In genomic region chr7:143064226-143064625, GRCm38 (mm10) we compare ENCODE assay signal across 19 mouse cellular contexts. TPM values are rescaled to one million over a fixed set of nuclear protein-coding genes. Genes with fewer than 3 reads are reported as not detected.
DNase-seq lines count a peak whose midpoint lies in the region; ATAC-seq and TF ChIP-seq lines count a peak whose summit lies in the region.
"Had no signal": no experiment of that assay in that cellular context is flagged by ENCODE, and none has a peak within 500 bp of the region (broad histone marks: within the 10 kb centered on the region; RNA-seq: fewer than 3 reads in every experiment).

No protein-coding gene starts in this region.

- peak overlapping the region; percentile 57 for H3K27ac ChIP-seq in gastrocnemius, adult 2 months
- 0 out of 2 replicates have a peak overlapping the region, but pooled peaks have one; percentile 7 for H3K27ac ChIP-seq in neural tube, embryonic 13.5 days (replicated peaks)
- H3K27ac ChIP-seq in neural tube, embryonic 15.5 days (replicated peaks): no peak overlapping the region

- no peak overlapping the region for H3K9ac ChIP-seq in neural tube, embryonic 13.5 days
- H3K9ac ChIP-seq in neural tube, embryonic 15.5 days (replicated peaks): no peak overlapping the region

- no peak for DNase-seq in gastrocnemius, adult 2 months
- DNase-seq in gastrocnemius, adult 8-10 months (ENCODE audit: low spot score in 2 of 2): no peak
- DNase-seq in layer of hippocampus, postnatal 10 days (ENCODE audit: low spot score in 2 of 2): peak; percentile 52 to 64
- DNase-seq in layer of hippocampus, adult 11-12 months (ENCODE audit: low spot score): no peak
- no peak for DNase-seq in thymus, postnatal 0 days (ENCODE audit: low spot score)
- DNase-seq: adrenal gland, postnatal 14 days; gastrocnemius, postnatal 14 days; kidney, adult 8-10 months; kidney, postnatal 36 days; lung, adult 18-20 months; thymus, postnatal 25 days had no signal

- H3K4me3 ChIP-seq in gastrocnemius, adult 2 months: no peak overlapping the region
- no peak overlapping the region for H3K4me3 ChIP-seq in neural tube, embryonic 13.5 days
- no peak overlapping the region for H3K4me3 ChIP-seq in neural tube, embryonic 15.5 days (replicated peaks)
- H3K4me3 ChIP-seq in myocyte: no peak overlapping the region

- H3K4me2 ChIP-seq in neural tube, embryonic 13.5 days: no peak overlapping the region
- H3K4me2 ChIP-seq in neural tube, embryonic 15.5 days: no peak overlapping the region
- H3K4me2 ChIP-seq in myocyte (ENCODE audit: low read depth): no peak overlapping the region

- WGBS in neural tube, embryonic 13.5 days: 30% methylated on average over 6 of the region's 6 CpGs
- WGBS in neural tube, embryonic 15.5 days: 29% methylated on average over 6 of the region's 6 CpGs

- ATAC-seq in neural tube, embryonic 13.5 days (ENCODE audit: low read depth): no peak
- ATAC-seq in neural tube, embryonic 15.5 days (ENCODE audit: low FRiP score): no peak
- ATAC-seq: activated CD4-positive, CD25-positive, alpha-beta regulatory T cell, adult 4 months; Patski had no signal

- no peaks in the 10 kb centered on the region for H3K27me3 ChIP-seq in neural tube, embryonic 13.5 days
- H3K27me3 ChIP-seq in neural tube, embryonic 15.5 days (replicated peaks): no peaks in the 10 kb centered on the region
- H3K27me3 ChIP-seq in myocyte (ENCODE audit: control insufficient read depth, insufficient read depth, insufficient read length): no peaks in the 10 kb centered on the region
- H3K27me3 ChIP-seq: Patski had no signal

- H3K36me3 ChIP-seq in neural tube, embryonic 13.5 days: peaks cover 60% of the 10 kb centered on the region
- H3K36me3 ChIP-seq in neural tube, embryonic 15.5 days: peaks cover 59% of the 10 kb centered on the region
- peaks cover 83% of the 10 kb centered on the region for H3K36me3 ChIP-seq in myocyte (ENCODE audit: control insufficient read depth, insufficient read depth)

- H3K9me3 ChIP-seq in neural tube, embryonic 13.5 days: no peaks in the 10 kb centered on the region
- H3K9me3 ChIP-seq in neural tube, embryonic 15.5 days (replicated peaks): no peaks in the 10 kb centered on the region

- H3ac ChIP-seq in myocyte (ENCODE audit: control insufficient read depth, insufficient read length): no peak overlapping the region

- intact Hi-C loops in gastrocnemius, adult 2 months (cut with DNase I): no loop called here

- peaks cover 28% of the 10 kb centered on the region for H3K79me2 ChIP-seq in myocyte (ENCODE audit: control insufficient read depth, insufficient read depth)

- TF ChIP-seq CTCF in gastrocnemius, adult 2 months (IDR thresholded peaks at IDR 0.05): no peak

- peak; percentile 21 for TF ChIP-seq POLR2A in myocyte (IDR thresholded peaks at IDR 0.05; ENCODE audit: insufficient read length, low read depth)

- H3K4me1 ChIP-seq in neural tube, embryonic 13.5 days (replicated peaks): peaks cover 41% of the 10 kb centered on the region
- H3K4me1 ChIP-seq in neural tube, embryonic 15.5 days: peaks cover 45% of the 10 kb centered on the region

TF ChIP-seq in myocyte, 11 proteins besides CTCF, POLR2A, EP300 and RAD21:
- TF ChIP-seq TCF12 (IDR thresholded peaks at IDR 0.05; ENCODE audit: insufficient read depth, poor library complexity, severe bottlenecking) (no peak), MAX (IDR thresholded peaks at IDR 0.05; ENCODE audit: low read depth) (no peak), MYOG (IDR thresholded peaks at IDR 0.05; ENCODE audit: control insufficient read depth in 1 of 3, insufficient read depth in 1 of 3, insufficient read length in 2 of 3, low read depth in 2 of 3) (no peak), REST (IDR thresholded peaks at IDR 0.05; ENCODE audit: insufficient read depth, insufficient read length) (no peak), CEBPB (IDR thresholded peaks at IDR 0.05; ENCODE audit: insufficient read depth, poor library complexity, severe bottlenecking) (no peak), MYOD1 (IDR thresholded peaks at IDR 0.05; ENCODE audit: control insufficient read depth in 1 of 3, insufficient read length in 2 of 3, low read depth in 2 of 3) (no peak), E2F4 (IDR thresholded peaks at IDR 0.05; ENCODE audit: insufficient read depth) (no peak), USF1 (IDR thresholded peaks at IDR 0.05; ENCODE audit: low read depth) (no peak), TCF3 (IDR thresholded peaks at IDR 0.05; ENCODE audit: insufficient read length, low read depth) (no peak), SRF (IDR thresholded peaks at IDR 0.05; ENCODE audit: control insufficient read depth, insufficient read length, low read depth) (no peak), POLR2AphosphoS2 (IDR thresholded peaks at IDR 0.05; ENCODE audit: insufficient read length, low read depth) (no peak)

RNA-seq across cellular contexts. Expression of gene Tssc4, which starts 4.8 kb away (rescaled TPM):
- 1 to 10 TPM; 6.6 to 8.2 TPM for total RNA-seq in gastrocnemius, adult 2 months (2021)
- total RNA-seq in gastrocnemius, adult 8-10 months (2022): 1 to 10 TPM; 7.1 to 8.3 (median 7.6) TPM
- total RNA-seq in layer of hippocampus, postnatal 10 days (2021): 10 to 100 TPM; 41.9 to 46.0 TPM
- polyA plus RNA-seq in neural tube, embryonic 13.5 days (2015; fragmentation: Nextera tagmentation; extraction: Ambion mirVana): 82.4 and 88.4 TPM in 2 replicates
- 92.9 and 94.5 TPM in 2 replicates for polyA plus RNA-seq in neural tube, embryonic 15.5 days (2015; fragmentation: Nextera tagmentation; extraction: Ambion mirVana)
- 78.6 TPM for polyA plus RNA-seq in myocyte (2012; fragmentation: generic; extraction: Trizol)
- polyA plus RNA-seq in thymus, postnatal 0 days (2015; fragmentation: Nextera tagmentation; extraction: Ambion mirVana): 68.5 and 72.3 TPM in 2 replicates

RNA-seq across cellular contexts. Expression of gene Cd81, which starts 11.7 kb away (rescaled TPM):
- total RNA-seq in gastrocnemius, adult 2 months (2021): 100 to 1,000 TPM; 100 to 129 TPM
- total RNA-seq in gastrocnemius, adult 8-10 months (2022): 100 to 1,000 TPM in 1 of 4 experiments, 10 to 100 TPM in 3; 85.0 to 103 (median 88.3) TPM
- total RNA-seq in layer of hippocampus, postnatal 10 days (2021): 100 to 1,000 TPM; 395 to 401 TPM
- 365 and 369 TPM in 2 replicates for polyA plus RNA-seq in neural tube, embryonic 13.5 days (2015; fragmentation: Nextera tagmentation; extraction: Ambion mirVana)
- polyA plus RNA-seq in neural tube, embryonic 15.5 days (2015; fragmentation: Nextera tagmentation; extraction: Ambion mirVana): 493 and 522 TPM in 2 replicates
- 744 TPM for polyA plus RNA-seq in myocyte (2012; fragmentation: generic; extraction: Trizol)
- polyA plus RNA-seq in thymus, postnatal 0 days (2015; fragmentation: Nextera tagmentation; extraction: Ambion mirVana): 228 and 233 TPM in 2 replicates

RNA-seq across cellular contexts. Expression of gene Trpm5, which starts 30.2 kb away (rescaled TPM):
- total RNA-seq in gastrocnemius, adult 2 months (2021): not detected
- total RNA-seq in gastrocnemius, adult 8-10 months (2022): not detected
- total RNA-seq in layer of hippocampus, postnatal 10 days (2021): under 1 TPM; 0.31 to 0.59 TPM
- 2.0 and 3.1 TPM in 2 replicates for polyA plus RNA-seq in neural tube, embryonic 13.5 days (2015; fragmentation: Nextera tagmentation; extraction: Ambion mirVana)
- polyA plus RNA-seq in neural tube, embryonic 15.5 days (2015; fragmentation: Nextera tagmentation; extraction: Ambion mirVana): 1.8 and 3.9 TPM in 2 replicates
- 6.9 TPM for polyA plus RNA-seq in myocyte (2012; fragmentation: generic; extraction: Trizol)
- polyA plus RNA-seq in thymus, postnatal 0 days (2015; fragmentation: Nextera tagmentation; extraction: Ambion mirVana): 0.98 and 1.5 TPM in 2 replicates
- total RNA-seq: left cerebral cortex, adult 8-10 months had no signal
- polyA plus RNA-seq: activated CD4-positive, CD25-positive, alpha-beta regulatory T cell, adult 4 months; cortical plate, adult 2 months had no signal

RNA-seq across cellular contexts. Expression of gene Kcnq1, which starts 41.9 kb away (rescaled TPM):
- under 1 TPM; 0.33 to 0.67 TPM for total RNA-seq in gastrocnemius, adult 2 months (2021)
- total RNA-seq in gastrocnemius, adult 8-10 months (2022): under 1 TPM; 0.20 to 0.48 (median 0.34) TPM
- total RNA-seq in layer of hippocampus, postnatal 10 days (2021): 1 to 10 TPM; 1.0 to 2.3 TPM
- polyA plus RNA-seq in neural tube, embryonic 13.5 days (2015; fragmentation: Nextera tagmentation; extraction: Ambion mirVana): 1.3 and 2.0 TPM in 2 replicates
- 0.88 and 1.9 TPM in 2 replicates for polyA plus RNA-seq in neural tube, embryonic 15.5 days (2015; fragmentation: Nextera tagmentation; extraction: Ambion mirVana)
- polyA plus RNA-seq in myocyte (2012; fragmentation: generic; extraction: Trizol): 0.12 TPM
- polyA plus RNA-seq in thymus, postnatal 0 days (2015; fragmentation: Nextera tagmentation; extraction: Ambion mirVana): 0.29 and 1.0 TPM in 2 replicates
- polyA plus RNA-seq: activated CD4-positive, CD25-positive, alpha-beta regulatory T cell, adult 4 months; C2C12 had no signal

RNA-seq across cellular contexts. Expression of gene Tspan32, which starts 59.4 kb away (rescaled TPM):
- under 1 TPM; 0.23 to 0.39 TPM for total RNA-seq in gastrocnemius, adult 2 months (2021)
- total RNA-seq in gastrocnemius, adult 8-10 months (2022): under 1 TPM in 2 of 4 experiments, not detected in 2; 0.27 to 0.56 TPM
- not detected for total RNA-seq in layer of hippocampus, postnatal 10 days (2021)
- 0.36 and 0.85 TPM in 2 replicates for polyA plus RNA-seq in neural tube, embryonic 13.5 days (2015; fragmentation: Nextera tagmentation; extraction: Ambion mirVana)
- 0.51 and 1.4 TPM in 2 replicates for polyA plus RNA-seq in neural tube, embryonic 15.5 days (2015; fragmentation: Nextera tagmentation; extraction: Ambion mirVana)
- polyA plus RNA-seq in myocyte (2012; fragmentation: generic; extraction: Trizol): 59.5 TPM
- 44.5 and 58.2 TPM in 2 replicates for polyA plus RNA-seq in thymus, postnatal 0 days (2015; fragmentation: Nextera tagmentation; extraction: Ambion mirVana)

Comparison
In these comparisons a context has a peak if more than half of its experiments do, and no peak if none do; other contexts are left out.
1. DNase-seq: peak in layer of hippocampus, postnatal 10 days (2 of 2); none in gastrocnemius, adult 2 months (single experiment), gastrocnemius, adult 8-10 months (0 of 2), layer of hippocampus, adult 11-12 months (single experiment) and thymus, postnatal 0 days (single experiment).